Mouse (Mus musculus): ENCODE measurements around the gene Map3k11. TPM values are rescaled to one million over a fixed set of nuclear protein-coding genes. Genes with fewer than 3 reads are reported as not detected.

Gene Map3k11
- polyA plus RNA-seq, 1 experiment from 2014 or later: 45.5 TPM

DNA sequence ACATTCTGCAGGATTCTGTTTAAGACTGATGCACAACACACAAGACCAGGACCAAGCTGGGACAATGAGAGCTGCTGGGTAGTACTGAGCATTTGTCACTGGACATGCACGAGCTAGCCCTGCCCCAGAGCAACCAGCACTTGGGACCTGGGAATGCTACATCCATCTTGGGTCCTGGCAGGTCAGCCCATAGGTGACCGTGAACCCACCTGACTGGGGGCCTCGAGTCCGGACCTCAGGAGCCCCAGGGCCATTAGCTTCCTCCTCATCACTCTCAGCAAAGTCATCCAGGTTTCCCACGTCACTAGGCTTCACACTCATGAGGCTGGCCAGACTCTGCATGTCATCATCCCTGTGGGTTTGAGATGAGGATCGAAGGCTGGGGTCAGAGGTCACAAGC lies 32.7 kb downstream of the Map3k11 start:
- DNase-seq (ENCODE audit: low read depth, low spot score) (no peak), ATAC-seq (no peak)
- no peaks in the 10 kb centered on the region for H3K27me3 ChIP-seq
- ChIA-PET POLR2A (interaction anchor here (1.0 to 1.8 kb wide), 2 partner anchors 49 to 78 kb away, joined by 3 to 4 read pairs; no protein-coding TSS in a partner anchor), CTCF (no interaction called here)
- in situ Hi-C loops (cut with MboI; ENCODE audit: low pct_unique_long_range_greater_than_20kb): no loop called here
- TF ChIP-seq CTCF (IDR thresholded peaks at IDR 0.05): no peak

GRCm38 (mm10) chr19:5722848-5723425 lies 34.4 kb downstream of the Map3k11 start:
- in situ Hi-C loops (cut with MboI; ENCODE audit: low pct_unique_long_range_greater_than_20kb): no loop called here
- no peak for TF ChIP-seq CTCF (IDR thresholded peaks at IDR 0.05)
- DNase-seq (ENCODE audit: low read depth, low spot score) (no peak), ATAC-seq (no peak)
- H3K27me3 ChIP-seq: no peaks in the 10 kb centered on the region
- ChIA-PET CTCF (interaction anchor here (2.0 kb wide), 1 partner anchor 9 kb away, joined by 6 read pairs; no protein-coding TSS in a partner anchor), POLR2A (interaction anchor here (0.8 to 1.1 kb wide), 2 partner anchors 33 to 122 kb away, joined by 3 to 5 read pairs; no protein-coding TSS in a partner anchor)

DNA sequence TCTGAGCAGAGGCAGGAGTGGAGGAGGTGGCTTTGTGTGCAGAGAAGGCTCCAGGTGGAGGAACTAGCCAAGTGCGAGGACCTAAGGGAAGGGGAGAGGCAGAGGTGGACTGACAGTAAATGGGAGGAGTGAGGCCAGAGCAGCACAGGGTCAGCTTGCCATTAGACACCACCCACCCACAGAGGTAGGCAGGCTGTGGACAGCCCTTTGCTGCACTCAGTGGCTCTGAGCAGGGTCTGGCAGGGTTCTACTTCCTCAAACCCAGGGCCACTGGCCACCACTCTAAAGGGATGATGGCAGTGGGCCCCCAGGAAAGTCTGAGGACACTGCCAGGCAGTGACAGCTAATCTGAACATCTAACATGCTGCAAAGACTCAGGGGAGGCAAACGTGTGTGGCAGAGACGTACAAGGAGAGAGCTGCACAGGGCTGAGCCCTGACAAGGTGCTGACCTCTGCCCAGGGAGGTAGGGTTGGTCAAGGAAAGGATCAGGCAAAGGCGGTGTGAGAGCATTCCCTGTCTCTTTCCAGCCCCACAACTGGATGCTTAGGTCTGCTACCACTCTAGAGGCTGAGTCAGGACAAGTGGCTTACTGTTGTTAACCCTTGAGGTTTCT lies 35.5 kb downstream of the Map3k11 start:
- in situ Hi-C loops (cut with MboI; ENCODE audit: low pct_unique_long_range_greater_than_20kb): no loop called here
- TF ChIP-seq CTCF (IDR thresholded peaks at IDR 0.05): no peak
- ATAC-seq (no peak), DNase-seq (ENCODE audit: low read depth, low spot score) (no peak)
- ChIA-PET CTCF (interaction anchor here (1.2 to 5.2 kb wide), 4 partner anchors 10 to 21 kb away, joined by 3 to 48 read pairs (median 4); no protein-coding TSS in a partner anchor), POLR2A (interaction anchor here (0.7 to 1.5 kb wide), 9 partner anchors 9 to 163 kb away, joined by 3 to 8 read pairs (median 3); partner anchors contain the start of genes Map3k11 and Pcnx3)
- no peaks in the 10 kb centered on the region for H3K27me3 ChIP-seq

DNA sequence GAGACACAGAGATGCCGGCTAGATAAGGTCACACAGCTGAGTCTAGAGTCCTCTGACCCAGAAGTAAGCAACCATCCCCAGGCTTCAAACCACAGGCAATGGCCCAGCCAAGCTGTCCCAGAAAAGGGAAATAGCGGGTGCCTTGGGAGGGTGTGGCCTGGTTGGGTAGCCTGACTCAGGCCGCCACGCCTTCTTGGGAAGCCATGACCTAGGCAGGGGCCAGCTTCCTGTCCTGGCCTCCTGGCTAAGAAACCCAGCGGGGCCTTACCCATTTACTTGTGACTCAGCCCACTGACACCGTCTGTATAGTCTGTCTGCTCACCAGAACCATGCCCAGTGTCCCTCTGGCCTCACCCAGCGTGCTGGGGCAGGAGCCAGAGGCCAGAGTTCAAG lies 36.0 kb downstream of the Map3k11 start:
- no peaks in the 10 kb centered on the region for H3K27me3 ChIP-seq
- DNase-seq (ENCODE audit: low read depth, low spot score): no peak
- ChIA-PET POLR2A (interaction anchor here (0.7 to 1.5 kb wide), 9 partner anchors 9 to 162 kb away, joined by 3 to 8 read pairs (median 3); partner anchors contain the start of genes Map3k11 and Pcnx3), CTCF (interaction anchor here (0.7 to 5.2 kb wide), 4 partner anchors 10 to 55 kb away, joined by 3 to 48 read pairs (median 3); no protein-coding TSS in a partner anchor)
- TF ChIP-seq CTCF (IDR thresholded peaks at IDR 0.05): no peak
- ATAC-seq: peak; percentile 27
- in situ Hi-C loops (cut with MboI; ENCODE audit: low pct_unique_long_range_greater_than_20kb): no loop called here

- TF ChIP-seq CTCF (IDR thresholded peaks at IDR 0.05): no peak
- ChIA-PET POLR2A (interaction anchor here (0.6 to 2.1 kb wide), 13 partner anchors 10 to 162 kb away, joined by 3 to 19 read pairs (median 4); partner anchors contain the start of genes Ltbp3, Map3k11 and Pcnx3), CTCF (interaction anchor here (0.7 to 5.2 kb wide), 4 partner anchors 9 to 54 kb away, joined by 3 to 48 read pairs (median 3); no protein-coding TSS in a partner anchor)
- in situ Hi-C loops (cut with MboI; ENCODE audit: low pct_unique_long_range_greater_than_20kb): no loop called here
- H3K27me3 ChIP-seq: no peaks in the 10 kb centered on the region
- ATAC-seq: no peak
- DNase-seq (ENCODE audit: low read depth, low spot score): no peak
Measured at GRCm38 (mm10) chr19:5725029-5725707, 36.6 kb downstream of the Map3k11 start.

GRCm38 (mm10) chr19:5725767-5726515 lies 37.4 kb downstream of the Map3k11 start, which contains the start of gene Ehbp1l1:
Gene Ehbp1l1, minus strand, starts transcription at chr19:5726317.
- in situ Hi-C loops (cut with MboI; ENCODE audit: low pct_unique_long_range_greater_than_20kb): no loop called here
- DNase-seq (ENCODE audit: low read depth, low spot score) (no peak), ATAC-seq (no peak)
- H3K27me3 ChIP-seq: no peaks in the 10 kb centered on the region
- CTCF ChIA-PET: interaction anchor here (0.8 to 5.2 kb wide), 6 partner anchors 14 to 80 kb away, joined by 3 to 48 read pairs (median 3); partner anchors contain the start of gene Scyl1
- TF ChIP-seq CTCF (IDR thresholded peaks at IDR 0.05): no peak
- POLR2A ChIA-PET: interaction anchor here (0.6 to 2.1 kb wide), 10 partner anchors 9 to 197 kb away, joined by 3 to 19 read pairs (median 4); partner anchors contain the start of gene Ltbp3

GRCm38 (mm10) chr19:5726961-5727578 lies 38.5 kb downstream of the Map3k11 start:
- ChIA-PET POLR2A (interaction anchor here (0.8 to 2.9 kb wide), 7 partner anchors 11 to 198 kb away, joined by 3 to 19 read pairs (median 5); partner anchors contain the start of genes Ltbp3 and Scyl1), CTCF (interaction anchor here (0.8 to 5.2 kb wide), 10 partner anchors 10 to 148 kb away, joined by 3 to 48 read pairs (median 4); partner anchors contain the start of genes Frmd8 and Scyl1)
- no peaks in the 10 kb centered on the region for H3K27me3 ChIP-seq
- no peak for DNase-seq (ENCODE audit: low read depth, low spot score)
- in situ Hi-C loops (cut with MboI; ENCODE audit: low pct_unique_long_range_greater_than_20kb): no loop called here
- no peak for TF ChIP-seq CTCF (IDR thresholded peaks at IDR 0.05)
- no peak for ATAC-seq

DNA sequence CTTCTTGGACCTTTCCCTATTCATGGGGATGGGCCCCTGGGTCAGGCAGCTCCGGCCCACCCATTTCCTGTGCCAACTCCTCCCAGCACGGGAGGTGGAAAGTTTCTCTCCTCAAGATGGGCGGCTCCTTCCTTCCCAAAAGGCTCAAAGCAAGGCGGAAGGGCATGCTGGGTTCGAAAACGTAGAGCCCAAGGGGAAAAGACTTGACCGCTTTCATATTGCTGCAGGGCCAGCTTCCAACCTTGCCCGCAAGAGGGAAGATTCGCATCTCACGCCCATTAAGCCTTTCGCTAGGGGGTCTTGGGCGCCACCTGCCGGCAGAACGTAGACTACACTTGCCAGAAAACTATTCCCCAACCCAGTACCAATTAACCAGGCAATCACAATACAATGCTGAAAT lies 39.2 kb downstream of the Map3k11 start:
- no peak for ATAC-seq
- TF ChIP-seq CTCF (IDR thresholded peaks at IDR 0.05): no peak
- in situ Hi-C loops (cut with MboI; ENCODE audit: low pct_unique_long_range_greater_than_20kb): no loop called here

More for the DNA sequence above, 39.2 kb downstream of the Map3k11 start:
- no peak for DNase-seq (ENCODE audit: low read depth, low spot score)
- ChIA-PET CTCF (interaction anchor here (0.8 to 5.2 kb wide), 9 partner anchors 11 to 147 kb away, joined by 3 to 48 read pairs (median 4); partner anchors contain the start of gene Frmd8), POLR2A (interaction anchor here (0.7 to 4.1 kb wide), 7 partner anchors 11 to 43 kb away, joined by 3 to 38 read pairs (median 6); partner anchors contain the start of genes Ltbp3 and Scyl1)
- H3K27me3 ChIP-seq: no peaks in the 10 kb centered on the region

Data from Patski (cell line).